Mouse (Mus musculus) cerebellum, postnatal 10 days (tissue): ENCODE results near the gene Sec11a.
A peak's percentile ranks its signal among the peaks of the same experiment; 100 is the strongest.

Experiments
- DNase-seq, 2 experiments: peaks; one replicate each; pipeline ENCODE4 v3.0.0; 2021; ENCODE audit warnings: mixed read lengths in 2 of 2

Gene Sec11a

DNA sequence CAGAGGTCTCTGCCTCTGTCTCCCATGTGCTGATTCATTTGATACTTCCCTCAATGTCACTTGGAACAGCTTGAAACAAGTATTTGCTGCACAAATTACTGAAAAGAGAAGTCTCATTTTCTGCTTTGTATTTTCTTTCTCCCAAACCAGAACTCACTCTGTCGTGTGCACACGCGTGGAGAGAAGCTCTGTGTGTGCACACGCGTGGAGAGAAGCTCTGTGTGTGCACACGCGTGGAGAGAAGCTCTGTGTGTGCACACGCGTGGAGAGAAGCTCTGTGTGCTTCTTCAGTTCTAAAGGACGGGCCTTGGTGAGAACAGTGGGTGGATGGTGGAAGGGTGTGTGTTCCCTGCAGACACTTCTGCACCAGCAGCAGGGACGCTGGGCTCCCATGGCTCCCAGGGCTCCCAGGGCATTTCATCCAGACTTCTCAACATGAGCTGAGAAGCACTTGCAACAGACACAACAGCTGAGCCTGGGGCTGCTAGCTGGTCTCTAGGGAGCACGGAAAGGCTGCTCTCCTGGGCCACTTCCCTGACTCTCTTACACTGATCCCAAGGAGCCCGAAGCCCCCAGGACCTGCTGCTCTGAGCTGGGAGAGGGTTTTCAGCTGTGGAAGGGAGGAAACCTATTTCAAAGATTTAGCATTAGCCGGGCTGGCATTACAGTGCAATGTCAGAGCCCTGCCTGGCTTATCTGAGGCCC is 52.6 kb downstream of the Sec11a start:
- DNase-seq = no peak

DNA sequence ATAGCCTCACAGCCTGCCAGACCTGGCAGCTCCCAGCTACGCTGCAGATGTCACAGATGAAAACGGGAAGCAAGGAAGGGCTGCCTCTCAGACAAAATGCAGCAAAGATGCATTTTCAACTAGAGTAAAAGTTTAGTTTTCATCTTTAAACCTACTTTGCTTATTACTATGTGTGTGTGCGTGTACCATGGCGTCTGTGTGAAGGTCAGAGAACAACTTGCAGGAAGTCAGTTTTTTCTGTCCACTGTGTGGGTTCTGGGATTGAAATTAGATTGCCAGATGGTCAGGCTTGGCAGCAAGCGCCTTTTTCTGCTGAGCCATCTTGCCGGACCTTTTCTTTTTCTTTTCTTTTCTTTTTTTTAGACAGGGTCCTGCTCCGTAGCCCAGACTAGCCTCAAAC is 53.4 kb downstream of the Sec11a start:
- DNase-seq = peak; percentile 69 to 77

DNA sequence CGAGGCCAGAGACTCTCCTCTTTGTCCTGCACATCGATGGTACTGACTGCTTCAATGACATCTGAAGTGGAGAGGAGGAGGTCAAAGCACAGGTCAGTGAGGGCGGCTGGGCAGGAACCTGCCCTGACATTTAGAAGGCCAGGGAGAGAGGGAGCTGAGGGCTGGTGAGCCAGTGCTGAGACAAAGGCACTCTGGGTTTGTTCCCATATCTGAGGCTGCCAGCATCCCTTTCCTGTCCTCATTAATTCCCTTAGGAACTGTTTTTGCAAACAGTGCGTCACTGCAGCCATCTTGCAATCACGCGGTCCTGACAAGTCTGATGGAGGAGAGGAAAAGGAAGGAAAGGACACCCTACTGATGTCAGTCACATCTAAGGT is 53.8 kb downstream of the Sec11a start:
- DNase-seq = peak; percentile 54 to 64

DNA sequence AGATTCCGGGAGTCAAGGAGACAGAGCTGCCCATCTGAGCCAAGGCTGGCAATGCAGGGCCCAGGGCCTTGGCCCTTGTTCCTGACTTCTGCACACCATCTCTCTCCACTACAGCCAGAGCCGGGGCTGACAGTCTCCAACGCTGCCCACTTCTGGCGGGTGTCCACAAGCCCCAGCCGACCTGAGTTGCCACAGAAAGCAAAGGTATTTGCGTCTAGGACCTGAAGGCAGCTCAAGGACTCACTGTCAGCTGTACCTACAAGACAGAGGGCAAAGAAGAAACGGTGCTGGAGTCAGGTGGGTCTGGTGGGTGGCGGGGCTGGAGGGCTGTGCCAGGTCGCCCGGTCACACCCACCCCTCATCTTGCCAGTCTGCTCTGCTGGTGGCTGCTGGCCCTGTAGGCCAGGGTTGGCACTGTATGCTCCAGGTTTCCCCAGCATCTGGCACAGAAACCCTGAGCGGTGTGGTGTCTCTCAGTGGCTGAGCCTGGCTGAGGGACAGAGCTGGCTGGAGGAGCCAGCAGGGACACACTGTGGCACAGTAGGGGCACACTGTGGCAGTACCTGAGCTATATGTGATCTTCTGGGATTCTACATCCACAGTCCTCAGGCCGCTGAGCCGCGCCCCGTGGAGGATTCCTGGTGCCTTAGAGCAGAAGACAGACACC is 54.4 kb downstream of the Sec11a start:
- peak; percentile 81 to 86 for DNase-seq

DNA sequence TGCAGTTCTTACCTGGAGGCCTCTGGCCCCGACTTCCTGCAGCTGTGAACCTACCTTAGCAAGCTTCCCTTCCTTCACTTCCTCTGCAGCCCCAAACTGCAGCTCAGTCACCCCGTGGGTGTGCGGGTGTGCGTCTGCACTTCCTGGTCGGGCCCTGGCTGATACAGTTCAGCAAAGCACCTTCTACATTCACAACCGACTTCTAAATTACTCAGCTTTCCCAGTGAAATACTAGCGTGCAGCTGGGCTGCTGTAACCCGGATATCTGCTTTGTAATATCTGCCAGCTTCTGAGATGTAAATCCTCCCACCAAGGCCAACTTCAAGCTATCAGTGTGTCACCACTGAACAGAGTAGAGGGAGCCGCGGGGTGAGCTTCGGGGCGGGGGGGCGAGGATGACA is 57.7 kb downstream of the Sec11a start:
- DNase-seq = no peak

DNA sequence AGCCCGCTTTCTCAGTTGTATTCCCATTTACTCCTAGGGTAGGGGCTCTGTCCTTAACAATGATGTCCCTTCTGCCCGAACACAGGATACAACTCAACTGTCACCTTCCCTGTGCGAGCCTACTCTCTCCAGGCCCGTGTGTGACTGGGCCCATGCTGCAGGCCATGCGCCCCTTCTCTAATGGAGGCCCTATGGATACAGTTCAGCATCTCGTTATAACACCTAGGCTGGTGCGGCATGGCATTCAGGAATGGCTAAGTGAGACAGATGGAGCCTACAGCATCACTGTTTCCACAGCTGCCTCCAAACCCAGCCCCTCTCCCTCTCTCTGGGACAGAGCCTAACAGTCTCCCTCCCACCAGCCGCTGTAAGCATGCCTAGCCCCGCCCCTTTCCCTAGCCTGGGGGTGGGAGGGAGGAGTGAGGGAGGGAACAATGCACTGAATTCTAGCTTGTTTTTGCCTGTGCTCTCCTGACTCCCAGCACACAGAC is 58.5 kb downstream of the Sec11a start:
- peak; percentile 65 to 75 for DNase-seq

DNA sequence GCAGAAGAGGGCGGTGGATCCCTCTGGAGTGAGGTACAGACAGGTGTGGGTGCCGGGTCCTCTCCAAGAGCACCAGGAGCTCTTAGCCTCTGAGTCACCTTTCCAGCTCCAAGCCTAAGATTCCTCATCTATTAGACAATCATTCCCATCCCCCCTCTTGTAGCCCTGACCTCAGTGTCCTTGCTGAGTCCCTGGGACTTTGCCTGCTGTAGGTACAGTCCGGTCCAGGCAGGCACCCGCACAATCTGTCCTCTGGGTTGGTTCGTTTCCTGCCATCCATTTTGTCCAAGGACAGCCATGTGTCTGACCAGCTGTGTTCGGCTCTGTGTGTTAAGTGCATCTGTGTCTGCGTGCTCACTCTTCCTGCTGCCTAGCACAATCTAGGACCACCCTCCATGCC is 59.0 kb downstream of the Sec11a start:
- peak; percentile 54 to 57 for DNase-seq

DNA sequence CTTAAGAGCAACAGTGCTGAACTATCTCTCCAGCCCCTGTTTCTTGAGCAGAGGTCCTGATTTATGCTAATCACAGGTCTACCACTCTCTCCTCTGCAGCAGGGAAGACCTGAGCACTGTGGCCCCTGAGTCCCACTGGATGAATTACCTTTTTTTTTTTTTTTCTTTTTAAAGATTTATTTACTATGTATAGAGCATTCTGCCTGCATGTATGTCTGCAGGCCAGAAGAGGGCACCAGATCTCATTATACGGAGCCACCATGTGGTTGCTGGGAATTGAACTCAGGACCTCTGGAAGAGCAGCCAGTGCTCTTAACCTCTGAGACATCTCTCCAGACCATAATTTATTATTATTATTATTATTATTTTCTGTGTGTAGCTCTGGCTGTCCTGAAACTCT is 61.9 kb downstream of the Sec11a start:
- DNase-seq = no peak

DNA sequence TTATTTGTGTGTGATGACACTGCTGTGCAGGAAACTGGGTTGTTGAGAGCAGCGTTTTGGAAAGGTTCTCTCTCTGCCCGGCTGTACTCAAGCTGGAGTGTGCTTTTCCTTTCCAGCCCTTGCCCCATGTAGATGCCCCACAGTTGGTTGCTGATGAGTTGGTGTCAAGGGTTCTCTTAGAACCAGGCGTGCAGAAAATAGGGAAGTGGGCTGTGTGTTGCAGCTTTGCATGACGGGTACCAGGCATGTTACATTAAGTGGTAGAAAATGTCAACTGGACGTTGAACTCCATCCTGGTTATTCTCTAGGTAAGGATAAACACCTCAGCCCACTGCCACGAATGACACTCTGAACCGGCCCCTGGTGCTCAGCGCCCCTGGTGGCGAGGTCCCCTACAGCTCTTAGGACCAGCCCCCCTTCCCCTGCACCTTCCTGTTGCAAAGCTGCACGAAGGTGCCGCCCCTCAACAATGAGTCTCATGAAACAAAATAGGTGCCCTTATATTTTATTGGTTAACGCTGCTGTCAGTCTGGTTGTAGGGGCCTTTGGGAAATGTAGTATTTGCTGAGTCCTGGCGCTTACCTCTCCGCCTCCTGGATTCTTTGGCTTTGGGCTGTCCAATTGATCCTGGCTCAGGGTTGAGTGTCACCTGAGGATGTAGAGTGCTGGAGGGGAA is 64.6 kb downstream of the Sec11a start:
- peak; percentile 68 to 74 for DNase-seq

DNA sequence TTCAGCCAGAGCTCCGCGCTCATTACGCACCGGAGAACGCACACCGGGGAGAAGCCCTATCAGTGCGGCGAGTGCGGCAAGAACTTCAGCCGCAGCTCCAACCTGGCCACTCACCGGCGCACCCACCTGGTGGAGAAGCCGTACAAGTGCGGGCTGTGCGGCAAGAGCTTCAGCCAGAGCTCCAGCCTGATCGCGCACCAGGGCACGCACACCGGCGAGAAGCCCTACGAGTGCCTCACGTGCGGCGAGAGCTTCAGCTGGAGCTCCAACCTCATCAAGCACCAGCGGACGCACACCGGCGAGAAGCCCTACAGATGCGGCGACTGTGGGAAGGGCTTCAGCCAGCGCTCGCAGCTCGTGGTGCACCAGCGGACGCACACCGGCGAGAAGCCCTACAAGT is 71.9 kb downstream of the Sec11a start:
- DNase-seq = no peak

DNA sequence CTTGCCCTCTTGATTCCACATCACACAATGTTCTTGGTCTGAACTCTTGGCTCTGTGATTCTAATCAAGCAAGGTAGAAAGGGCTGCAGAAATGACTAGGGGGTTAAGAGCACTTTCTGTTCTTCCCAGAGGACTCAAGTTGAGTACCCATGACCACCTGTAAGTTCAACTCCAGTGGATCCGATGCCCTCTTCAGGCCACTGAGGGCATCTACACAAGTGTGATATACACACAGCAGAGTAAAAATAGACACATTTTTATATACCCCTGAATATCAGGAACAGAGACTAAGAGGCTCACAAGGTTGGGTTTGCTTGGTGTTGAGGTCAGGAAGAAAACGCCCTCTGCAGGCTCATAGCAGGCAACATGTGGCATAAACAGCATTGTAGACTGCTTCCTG is 73.9 kb downstream of the Sec11a start:
- no peak for DNase-seq

DNA sequence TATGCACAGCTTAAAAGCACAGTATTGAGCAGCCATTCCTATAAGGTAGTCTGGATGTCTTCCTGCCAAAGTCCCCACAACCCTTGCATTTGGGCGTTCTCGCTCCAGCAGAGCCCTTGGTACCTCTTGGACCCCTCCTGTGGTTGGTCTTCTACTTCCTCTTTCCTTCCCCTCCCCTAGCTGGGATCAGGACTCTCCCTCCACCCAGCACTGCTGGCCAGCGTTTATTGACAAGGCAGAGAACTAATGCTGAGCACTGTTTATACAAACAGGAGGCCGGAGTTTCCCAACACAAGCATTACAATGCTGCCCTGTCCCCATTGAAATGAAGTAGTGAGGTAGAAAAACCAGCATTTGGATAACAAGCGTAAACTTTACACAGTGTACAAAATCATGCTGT is 74.5 kb downstream of the Sec11a start:
- no peak for DNase-seq

DNA sequence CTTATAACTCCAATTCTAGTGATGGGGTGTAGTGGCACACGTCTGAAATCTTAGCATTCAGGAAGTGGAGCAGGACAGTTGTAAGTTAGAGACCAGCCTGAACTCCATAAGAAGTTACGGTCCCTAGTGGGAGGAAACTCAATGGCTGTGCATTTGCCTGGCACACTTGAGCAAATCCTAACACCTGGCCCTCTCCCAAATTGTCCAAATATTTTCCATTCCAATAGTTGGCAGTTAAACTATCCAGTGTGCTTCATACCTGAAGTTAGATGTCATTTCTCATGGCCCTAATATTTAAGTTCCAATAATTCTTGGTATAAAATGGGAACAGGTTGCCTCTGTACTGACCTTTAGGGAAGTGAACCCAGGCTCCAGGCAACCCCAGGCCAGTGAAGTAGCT is 78.9 kb downstream of the Sec11a start:
- no peak for DNase-seq

DNA sequence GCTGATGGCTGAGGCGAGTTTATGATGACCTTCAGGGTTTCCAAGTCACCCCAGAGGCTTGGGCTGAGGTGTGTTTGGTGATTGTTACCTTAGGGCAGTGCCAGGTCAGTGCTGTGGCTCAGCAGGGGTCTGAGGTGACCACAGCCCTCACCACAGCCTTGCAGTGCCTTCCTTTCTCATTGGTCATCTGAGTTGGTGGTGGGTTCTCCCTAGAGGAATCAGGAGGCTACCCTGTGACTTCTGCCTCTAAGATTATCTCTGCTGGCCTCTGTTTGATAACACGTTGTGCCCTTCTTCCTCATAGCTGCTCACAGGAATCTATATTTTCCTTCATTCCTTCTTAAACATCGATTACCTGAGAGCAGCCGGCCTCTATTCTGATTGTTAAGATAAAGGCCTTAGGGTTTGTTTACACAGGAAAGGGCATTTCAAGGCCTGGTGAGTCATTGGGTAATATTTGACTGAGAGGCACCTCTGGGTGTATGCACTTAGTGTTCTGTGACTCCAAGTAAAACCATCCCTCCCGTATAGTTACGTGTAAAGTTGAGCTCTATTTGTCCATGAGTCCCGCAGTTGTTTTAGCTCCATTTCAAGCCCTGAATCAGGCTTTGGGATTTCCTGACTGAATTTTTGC is 80.9 kb downstream of the Sec11a start:
- DNase-seq = no peak

DNA sequence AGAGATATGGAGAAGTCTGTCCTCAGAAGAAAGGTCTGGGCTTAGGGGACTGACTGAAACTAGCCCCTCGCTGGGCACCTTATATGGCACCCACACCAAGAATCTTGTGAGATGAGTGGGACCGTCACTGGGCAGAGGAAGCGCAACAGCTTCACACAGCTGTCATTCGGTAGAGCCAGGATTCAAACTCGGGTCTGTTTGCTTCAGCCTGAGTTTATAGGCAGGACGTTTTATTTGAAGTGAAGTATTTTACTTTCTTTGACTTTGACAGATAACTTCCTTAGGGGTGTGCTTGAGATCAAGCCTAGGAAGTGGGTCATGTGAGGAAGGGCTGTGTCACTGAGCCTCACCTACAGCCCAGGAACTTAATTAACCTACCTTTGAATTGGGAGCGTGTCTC is 82.1 kb downstream of the Sec11a start:
- no peak for DNase-seq

DNA sequence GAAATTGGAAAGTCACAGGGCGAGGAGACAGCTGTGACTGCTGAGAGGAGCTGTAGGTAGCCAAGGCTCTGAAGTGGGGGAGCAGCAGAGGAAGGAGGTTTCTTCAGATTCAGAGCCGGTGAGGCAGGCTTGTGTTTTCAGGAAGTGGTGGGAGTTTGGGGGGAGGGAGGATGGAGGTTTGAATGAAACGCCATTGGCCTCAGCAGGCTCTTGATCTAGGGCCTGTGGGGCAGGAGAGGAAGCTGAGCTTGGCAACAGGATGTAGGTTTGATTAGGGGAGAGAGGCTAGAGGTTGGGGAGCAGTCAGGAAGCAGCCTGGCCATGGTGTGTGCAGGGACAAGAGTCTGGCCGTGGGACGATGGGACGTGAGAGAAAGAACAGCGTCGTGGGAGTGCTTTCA is 82.7 kb downstream of the Sec11a start:
- DNase-seq = no peak

DNA sequence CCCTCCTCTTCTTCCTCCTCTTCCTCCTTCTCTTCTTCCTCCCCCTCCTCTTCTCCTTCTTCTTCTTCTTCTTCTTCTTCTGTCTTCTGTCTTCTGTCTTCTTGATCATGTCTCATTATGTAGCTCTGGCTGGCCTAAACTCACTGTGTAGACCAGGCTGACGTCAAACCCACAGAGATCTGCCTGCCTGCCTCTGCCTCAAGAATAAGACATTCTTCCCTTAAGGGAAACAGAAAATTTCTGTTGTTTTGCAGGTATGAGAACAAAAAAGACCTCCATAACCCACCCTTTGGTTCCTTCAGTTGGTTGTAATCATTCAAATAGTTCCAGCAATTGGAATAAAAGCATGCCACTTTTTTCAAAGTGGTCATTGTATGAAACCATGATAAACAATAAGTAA is 83.4 kb downstream of the Sec11a start:
- no peak for DNase-seq

DNA sequence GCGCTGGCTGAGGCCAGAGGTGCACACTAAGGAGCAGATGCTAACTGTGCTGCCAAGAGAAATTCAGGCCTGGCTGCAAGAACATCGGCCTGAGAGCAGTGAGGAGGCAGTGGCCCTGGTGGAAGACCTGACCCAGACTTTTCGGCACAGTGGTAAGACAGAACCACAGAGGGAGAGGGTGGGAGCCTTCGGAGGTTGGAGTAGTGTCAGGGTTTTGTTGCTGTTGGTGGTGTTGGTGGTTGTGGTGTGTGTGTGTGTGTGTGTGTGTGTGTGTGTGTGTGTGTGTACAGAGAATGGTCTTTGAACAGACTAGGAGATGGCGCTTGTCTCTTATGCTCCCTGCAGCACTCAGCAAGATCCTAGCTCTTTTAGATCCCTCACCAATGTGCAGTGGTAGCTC is 84.1 kb downstream of the Sec11a start:
- DNase-seq = no peak

DNA sequence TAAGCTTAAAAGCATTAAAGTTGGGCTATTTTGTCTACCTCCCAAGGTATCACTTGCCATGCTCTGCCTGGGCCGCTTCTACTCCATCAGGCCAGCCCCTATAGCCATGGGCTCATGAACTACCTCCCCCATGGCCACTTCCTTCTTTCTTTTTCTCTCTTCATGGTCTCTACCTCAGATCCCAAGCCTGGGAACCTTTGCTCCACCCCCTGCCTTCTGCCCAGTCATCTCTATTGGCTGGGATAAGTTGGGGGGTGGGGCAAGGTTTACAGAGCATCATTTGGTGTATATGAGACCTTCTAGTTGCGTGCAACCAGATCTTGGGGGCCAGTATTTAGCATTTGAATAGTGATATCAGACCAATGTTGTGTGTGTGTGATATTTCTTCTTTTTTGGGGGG is 85.1 kb downstream of the Sec11a start:
- DNase-seq = peak in 1 of 2 experiments; percentile 37

DNA sequence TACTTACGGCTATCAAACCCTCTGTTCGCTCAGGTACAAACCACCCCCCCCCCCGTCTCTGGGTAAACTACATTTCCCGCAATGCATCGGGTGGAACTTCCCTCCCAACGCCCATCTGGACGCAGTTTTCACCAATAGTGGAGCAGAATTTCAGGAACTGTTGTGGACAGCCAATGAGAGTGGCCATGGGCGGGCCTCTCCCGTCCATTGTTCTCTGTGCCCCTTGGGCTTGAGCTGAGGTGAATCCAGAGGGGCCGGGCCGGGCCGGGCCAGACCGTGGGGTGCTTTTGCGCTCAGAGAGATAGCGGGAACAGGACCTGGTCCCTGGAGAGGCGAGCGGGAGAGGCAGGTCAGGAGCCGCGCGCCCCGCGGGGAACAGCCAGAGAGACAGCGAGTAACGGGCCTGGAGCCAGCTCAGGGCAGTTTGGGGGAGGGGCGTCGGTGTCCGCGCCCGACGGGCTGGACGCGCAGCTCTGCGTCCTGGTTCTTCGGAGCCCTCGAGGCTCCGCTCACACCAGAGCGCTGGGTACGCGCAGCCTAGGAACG is 86.8 kb downstream of the Sec11a start, which contains the start of gene Zscan2:
TSS of gene Zscan2 (plus strand) at position 192 of the 546 bp plus-strand sequence.
- peak; percentile 92 to 94 for DNase-seq

DNA sequence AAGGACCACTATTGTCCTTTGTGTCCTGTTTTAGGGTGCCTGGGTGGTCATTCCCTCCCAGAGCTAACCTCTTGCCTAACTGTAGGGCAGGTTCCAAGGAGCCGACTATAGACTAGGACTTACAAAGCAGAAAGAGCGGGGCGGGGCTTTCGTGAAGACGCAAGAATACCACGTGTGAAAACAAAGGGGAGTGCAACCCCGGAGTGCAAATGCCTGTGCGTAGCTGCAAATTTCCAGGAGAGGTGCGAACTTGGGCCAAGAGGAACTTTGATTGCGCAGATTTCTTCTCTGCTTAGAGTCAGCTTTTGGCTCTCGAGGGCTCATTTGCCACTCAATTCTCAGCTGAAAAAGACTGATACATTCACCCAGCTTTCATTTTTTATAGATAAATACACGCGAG is 87.4 kb downstream of the Sec11a start:
- peak; percentile 67 to 71 for DNase-seq

DNA sequence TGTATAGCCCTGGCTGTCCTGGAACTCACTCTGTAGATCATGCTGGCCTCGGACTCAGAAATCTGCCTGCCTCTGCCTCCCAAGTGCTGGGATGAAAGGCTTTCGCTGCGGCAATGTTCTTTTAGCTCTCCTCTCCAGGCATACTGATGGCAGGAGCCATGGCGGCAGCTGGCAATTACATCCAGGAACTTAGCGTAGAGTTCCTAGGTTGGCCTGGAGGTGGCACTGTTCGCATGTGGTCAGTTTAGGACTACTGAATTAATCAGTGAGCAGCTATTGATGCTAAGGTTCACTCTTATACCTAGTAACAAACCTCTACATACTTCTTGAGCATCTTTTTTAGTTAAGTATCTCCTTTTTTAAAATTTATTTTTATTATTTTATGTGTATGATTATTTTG is 90.4 kb downstream of the Sec11a start:
- DNase-seq = peak; percentile 90 to 92

DNA sequence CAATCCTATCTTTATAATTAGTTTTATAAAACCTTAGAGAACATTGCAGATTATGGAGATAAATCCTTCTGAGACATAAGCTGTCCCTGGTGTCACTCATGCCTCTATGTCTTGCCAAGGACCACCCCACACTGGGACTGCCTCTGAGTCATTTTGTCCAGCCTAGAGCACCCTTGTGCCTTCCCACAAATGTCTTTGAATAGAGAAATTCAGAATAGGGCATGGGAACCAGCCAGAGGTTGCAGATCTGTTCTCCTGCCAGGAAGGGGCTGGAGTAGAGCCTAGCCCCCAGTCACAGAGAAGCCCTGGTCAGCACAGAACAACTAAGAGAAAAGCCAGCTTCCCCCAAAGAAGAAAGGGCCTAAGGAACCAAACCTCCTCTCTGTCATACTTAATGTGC is 92.3 kb downstream of the Sec11a start:
- DNase-seq = peak in 1 of 2 experiments; percentile 30
